Mouse (Mus musculus) T-helper 17 cell (primary cell): ENCODE measurements around the gene Olfr895.

Experiments used
- in situ Hi-C, 2 experiments: fragments of 300-600 bp; cut with MboI, MseI; formaldehyde crosslinking; loops; 1 replicate in 1 of 2; 2 replicates in 1 of 2; pipeline ENCODE4 v1.15.1; 2025; ENCODE audit warnings: high pct_unique_total_duplicates in 2 of 2

The Olfr895 gene

GRCm38 (mm10) chr9:38267551-38267950 is at the start of gene Olfr895:
Olfr895 (plus strand) TSS chr9:38267851.
- in situ Hi-C loops: no loop called here

GRCm38 (mm10) chr9:38252474-38252873 is 15.2 kb upstream of the Olfr895 start, which contains the start of gene Olfr143:
Olfr143 (plus strand) TSS chr9:38252774.
- in situ Hi-C loops: no loop called here

GRCm38 (mm10) chr9:38290807-38291206 is 23.2 kb downstream of the Olfr895 start, which contains the start of gene Olfr896-ps1:
Olfr896-ps1 (plus strand) TSS chr9:38291107.
- in situ Hi-C loops: no loop called here
